Mouse (Mus musculus) ES-E14 (cell line): ENCODE data around the gene Slc36a4.

Experiments
- CHD2 ChIP-seq: IDR thresholded peaks from 2 replicates; pipeline ENCODE4 v1.6.1; 2014; ENCODE audit warnings: mild to moderate bottlenecking, low read depth, low read length, inconsistent platforms
- ZNF384 ChIP-seq: IDR thresholded peaks from 2 replicates; pipeline ENCODE4 v1.6.1; 2012; ENCODE audit warnings: low read depth, low read length, inconsistent platforms

DNA sequence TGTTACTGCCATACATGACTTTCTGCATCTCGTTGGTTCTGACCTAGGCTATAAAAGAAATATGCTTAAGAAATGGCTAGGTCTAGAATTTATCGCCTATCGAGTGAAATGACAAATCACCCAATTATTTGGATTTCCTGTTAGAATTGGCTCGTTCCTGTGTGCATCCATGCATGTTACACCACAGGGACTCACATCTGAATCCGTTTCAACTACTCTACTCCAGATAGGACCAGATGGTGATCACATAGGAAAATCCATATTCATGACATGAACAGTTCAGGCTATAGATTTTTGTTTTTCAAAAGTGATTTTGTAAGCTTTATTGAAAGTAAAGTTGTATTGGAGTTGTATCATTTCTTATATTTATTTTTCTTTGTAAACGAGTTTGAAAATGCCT is 32.4 kb downstream of the Slc36a4 start:
- TF ChIP-seq CHD2 (no peak), ZNF384 (no peak)
